Mouse (Mus musculus) heart, postnatal 0 days (tissue): ENCODE measurements around the gene Slc26a8.

Experiments used
- CTCF ChIP-seq: IDR thresholded peaks from 2 replicates; pipeline ENCODE4 v1.5.1; 2016; ENCODE audit warnings: antibody characterized with exemption, control low read depth, low read depth
- EP300 ChIP-seq: IDR thresholded peaks from 2 replicates; pipeline ENCODE4 v1.6.1; 2016; ENCODE audit warnings: antibody characterized with exemption, low read depth

GRCm38 (mm10) chr17:28684631-28685030 is 5.4 kb downstream of the Slc26a8 start:
- TF ChIP-seq CTCF = no peak
- no peak for TF ChIP-seq EP300
